Mouse (Mus musculus) 3134 (cell line): ENCODE data around the gene Hc.
A peak's percentile ranks its signal among the peaks of the same experiment; 100 is the strongest.

Experiments
- DNase-seq: peaks from one replicate; pipeline ENCODE4 v3.0.0-alpha.2; 2011; ENCODE audit warnings: low spot score; ENCODE audit not compliant: insufficient read length; ENCODE audit errors: extremely low read depth

Gene Hc

DNA sequence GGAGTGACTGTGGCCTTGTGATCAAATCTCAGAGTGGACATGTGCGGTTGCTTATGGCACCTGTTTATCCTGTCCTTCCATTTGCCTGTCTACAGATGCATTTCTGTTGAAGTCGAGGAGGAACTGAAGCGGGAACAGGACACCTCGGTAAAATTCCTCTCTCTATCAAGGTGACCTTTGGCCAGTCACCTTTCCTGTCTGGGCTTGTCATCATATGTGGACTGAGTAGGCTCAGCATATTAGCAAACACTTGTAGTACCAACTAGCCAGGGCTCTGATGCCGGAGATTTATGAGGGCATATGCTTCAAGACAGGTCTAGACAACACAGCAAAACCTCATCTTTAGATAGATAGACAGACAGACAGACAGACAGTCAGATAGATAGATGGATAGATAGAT, 982 bp downstream of the Hc start:
- no peak for DNase-seq

DNA sequence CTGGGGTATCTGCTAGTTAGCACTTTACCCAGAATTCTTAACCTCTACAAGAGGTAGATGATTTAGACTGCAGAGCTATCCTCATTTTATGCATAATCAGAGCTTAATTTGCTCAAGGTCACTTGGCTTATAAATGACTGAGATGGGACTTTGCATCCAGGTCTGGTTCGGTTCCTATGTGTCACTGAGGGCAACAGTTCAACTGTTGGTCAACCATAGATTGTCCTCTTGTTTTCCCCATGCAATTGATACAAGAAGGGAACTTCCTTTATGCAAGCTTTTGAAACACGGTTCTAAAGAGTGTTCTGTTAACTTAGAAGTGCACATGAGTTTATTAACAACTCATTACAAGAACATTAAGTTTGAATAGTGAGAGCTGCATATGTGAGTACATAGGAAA, 2.9 kb downstream of the Hc start:
- DNase-seq: no peak

- DNase-seq: no peak
Observed at GRCm38 (mm10) chr2:35057243-35057642, 4.0 kb downstream of the Hc start.

- no peak for DNase-seq
Observed at GRCm38 (mm10) chr2:35048851-35049250, 12.4 kb downstream of the Hc start.

GRCm38 (mm10) chr2:35044956-35045355, 16.3 kb downstream of the Hc start:
- no peak for DNase-seq

DNA sequence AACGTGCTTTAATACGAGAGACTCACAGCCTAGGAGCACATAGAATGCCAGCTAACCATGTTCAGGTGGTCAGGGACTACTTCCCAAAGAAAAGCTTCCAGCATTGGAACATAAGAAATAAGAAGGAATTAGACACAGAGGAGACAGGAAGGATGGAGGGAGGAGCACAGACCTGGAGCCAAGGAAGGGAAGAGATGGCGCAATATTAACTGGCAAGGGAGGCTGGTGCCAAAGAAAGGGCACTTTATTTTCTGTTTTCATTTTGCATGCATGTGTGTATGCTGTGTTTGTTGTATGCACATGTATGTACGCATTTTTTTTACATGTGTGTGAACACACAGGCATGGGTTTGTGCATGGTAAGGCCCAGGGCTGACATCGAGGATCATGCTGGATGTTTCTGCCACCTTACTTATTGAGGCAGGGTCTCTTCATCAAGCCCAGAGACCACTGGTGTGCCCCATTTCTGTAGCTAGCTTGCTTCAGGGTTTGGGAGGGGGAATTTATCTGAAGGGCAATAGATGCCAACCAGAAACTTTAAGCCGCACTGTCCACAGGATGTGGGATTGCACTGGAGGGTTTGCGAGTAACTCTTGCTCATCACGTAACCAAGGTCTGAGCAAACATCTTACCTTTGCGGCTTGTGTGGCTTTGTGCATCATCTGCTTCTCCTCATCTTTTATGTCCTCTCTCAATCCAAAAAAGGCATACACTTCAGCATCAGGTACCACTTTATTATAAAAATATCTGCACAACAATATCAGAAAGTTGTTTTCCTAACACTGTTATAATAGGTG, 22.5 kb downstream of the Hc start:
- DNase-seq: no peak

- DNase-seq: peak; percentile 19
Observed at GRCm38 (mm10) chr2:35024646-35025154, 36.5 kb downstream of the Hc start.

DNA sequence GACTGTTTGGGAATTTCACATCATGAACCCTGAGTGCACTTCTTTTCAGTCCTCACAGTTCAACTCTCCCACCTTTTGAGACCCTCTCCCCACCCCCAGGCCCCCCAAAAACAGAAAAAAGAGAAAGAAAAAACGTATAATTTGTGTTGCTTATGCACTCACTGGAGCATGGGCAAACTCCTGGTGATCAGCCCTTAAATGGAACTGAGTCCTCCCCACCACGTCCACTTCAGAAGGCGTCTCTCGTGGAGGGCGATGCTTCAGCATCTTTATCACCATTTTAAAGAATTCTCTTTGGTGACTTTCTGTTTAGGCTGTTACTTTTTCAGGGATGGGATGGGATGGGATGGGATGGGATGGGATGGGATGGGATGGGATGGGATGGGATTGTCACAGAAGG, 39.4 kb downstream of the Hc start:
- no peak for DNase-seq

DNA sequence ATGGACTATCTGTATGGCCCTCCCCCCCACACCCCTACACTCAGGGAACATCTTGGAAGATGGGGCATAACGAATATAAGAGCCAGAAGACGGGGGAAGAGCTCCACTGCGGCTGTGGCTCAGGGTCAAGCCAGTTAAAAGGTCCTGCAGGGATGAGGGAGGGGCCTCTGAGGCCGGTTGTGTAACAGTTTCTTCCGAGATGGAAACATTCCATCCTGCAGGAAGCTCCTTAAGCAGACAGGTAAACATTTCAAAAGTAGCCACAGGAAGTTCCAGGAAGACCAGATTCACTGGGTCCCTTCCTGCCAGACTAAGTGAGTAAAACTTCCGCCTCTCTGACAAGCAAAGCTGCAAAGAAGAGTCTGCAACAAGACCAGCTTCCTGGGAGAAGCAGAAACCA, 45.4 kb downstream of the Hc start:
- no peak for DNase-seq

- DNase-seq: no peak
Observed at GRCm38 (mm10) chr2:35011649-35012048, 49.6 kb downstream of the Hc start.

GRCm38 (mm10) chr2:34998956-34999355, 62.3 kb downstream of the Hc start:
- no peak for DNase-seq

DNA sequence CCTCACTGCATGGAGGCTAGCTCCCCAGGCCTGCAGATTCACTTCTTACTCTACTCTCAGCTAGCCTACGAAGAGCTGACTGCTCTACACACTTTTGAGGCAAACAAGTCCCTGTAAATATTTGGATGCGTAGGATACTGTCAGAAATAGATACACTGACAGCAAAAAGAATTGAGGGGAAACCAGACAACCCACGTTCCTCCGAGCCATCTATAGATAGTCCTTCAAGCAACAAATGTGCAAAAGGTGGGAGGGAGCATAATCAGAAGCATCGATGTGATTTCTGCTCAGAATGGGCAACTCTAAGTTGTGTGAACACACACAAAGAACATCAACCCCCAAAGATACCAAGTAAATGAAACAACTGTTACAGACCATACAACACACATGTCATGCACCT, 64.7 kb downstream of the Hc start:
- DNase-seq: no peak

GRCm38 (mm10) chr2:34993696-34994356, 67.4 kb downstream of the Hc start:
- DNase-seq: no peak

DNA sequence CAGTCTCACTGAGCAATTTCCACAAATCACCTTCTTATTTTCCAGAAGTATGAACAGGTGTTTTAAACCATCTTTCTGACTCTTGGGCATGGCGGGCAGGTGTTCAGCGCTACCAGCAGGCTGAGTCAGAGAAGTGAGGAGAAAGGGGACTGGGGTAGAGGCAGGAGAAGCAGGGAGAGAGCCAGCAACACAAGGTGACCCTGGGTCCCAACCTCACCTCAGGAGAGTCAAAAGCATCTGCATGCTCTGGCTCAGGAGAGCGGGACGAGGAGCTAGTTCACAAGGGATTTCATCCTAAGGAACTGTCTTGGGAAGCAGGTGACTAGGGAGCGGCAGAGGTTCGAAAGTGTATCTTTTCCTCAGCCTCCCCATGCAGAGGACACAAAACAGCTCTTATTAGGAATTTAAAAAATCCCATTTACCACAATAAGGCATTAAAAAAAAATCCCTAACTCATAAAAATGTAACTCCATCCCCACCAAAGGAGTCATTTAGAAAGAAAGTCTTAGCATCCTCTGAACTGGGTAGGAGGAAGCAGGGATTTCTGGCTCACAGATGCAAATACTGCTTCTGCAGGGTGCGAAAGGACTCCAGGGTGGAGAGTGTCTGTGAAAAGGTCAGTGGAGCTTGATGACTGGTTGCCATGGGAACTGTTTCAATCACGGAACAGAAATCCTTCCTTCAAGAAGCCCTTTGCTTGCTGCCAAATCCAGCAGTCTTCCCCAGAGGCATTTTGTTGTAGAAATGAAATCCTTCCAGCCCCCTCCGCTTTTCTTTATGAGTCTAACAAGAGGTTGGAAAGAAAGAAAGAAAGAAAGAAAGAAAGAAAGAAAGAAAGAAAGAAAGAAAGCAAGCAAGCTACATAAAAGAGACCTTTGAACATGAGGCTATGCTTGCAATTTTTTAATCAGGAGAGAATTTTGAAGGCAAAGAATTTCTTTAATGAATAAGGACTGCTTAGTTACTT, 68.2 kb downstream of the Hc start:
- DNase-seq: no peak

DNA sequence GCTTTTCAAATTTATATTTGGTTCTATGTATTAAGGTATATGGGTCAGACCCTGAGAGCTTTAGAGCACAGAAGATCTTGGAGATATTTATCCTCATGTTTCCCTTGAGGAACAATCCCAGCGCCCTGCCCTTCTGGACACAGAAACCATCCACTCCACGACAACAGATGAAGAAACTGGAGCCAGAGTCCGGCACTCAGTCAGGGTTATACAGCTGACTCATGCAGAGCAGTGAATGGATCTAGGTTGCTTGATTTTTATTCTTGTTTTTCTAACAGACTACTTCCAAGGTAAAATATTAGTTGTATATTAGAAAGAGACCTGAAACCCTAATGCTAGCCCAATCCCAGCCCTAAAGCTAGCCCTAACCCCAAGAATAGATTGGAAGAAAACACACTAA, 69.3 kb downstream of the Hc start:
- DNase-seq: no peak

DNA sequence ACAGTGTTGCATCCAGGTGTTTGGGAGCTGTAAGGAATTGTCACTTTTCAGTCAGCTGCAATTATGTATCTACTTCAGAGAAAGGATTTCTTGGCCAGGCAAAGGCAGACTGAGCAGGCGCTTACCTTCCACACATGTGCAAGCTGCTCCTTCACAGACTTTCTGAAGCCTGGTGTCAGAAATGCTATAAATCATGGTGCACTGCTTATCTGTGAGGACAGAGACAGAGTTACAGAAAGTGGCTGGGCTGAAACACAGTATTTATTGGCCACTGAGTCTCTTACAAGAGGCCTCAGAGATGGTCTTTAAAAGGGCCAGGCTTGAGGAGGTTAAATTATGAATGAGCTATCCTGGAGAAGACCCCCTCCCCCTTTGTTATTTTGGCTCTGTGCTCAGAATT, 71.5 kb downstream of the Hc start:
- DNase-seq: no peak

DNA sequence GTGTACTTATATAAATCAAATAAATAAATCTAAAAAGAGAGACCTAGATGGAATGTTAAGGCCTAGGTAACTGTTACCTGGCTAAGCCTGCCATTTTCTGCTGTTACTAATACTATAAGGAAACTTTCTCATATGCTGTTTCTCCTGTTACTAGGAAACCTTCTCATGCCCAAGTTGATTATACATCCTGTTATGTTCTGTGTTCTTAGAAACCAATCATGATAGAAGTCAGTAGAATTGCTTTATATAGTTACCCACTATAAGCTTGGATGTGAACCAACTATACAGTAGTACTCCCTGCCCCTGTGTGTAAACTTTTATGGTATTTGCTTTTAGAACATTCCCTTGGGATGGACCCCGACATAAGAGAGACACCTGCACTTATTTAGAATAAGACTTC, 73.6 kb downstream of the Hc start:
- no peak for DNase-seq

DNA sequence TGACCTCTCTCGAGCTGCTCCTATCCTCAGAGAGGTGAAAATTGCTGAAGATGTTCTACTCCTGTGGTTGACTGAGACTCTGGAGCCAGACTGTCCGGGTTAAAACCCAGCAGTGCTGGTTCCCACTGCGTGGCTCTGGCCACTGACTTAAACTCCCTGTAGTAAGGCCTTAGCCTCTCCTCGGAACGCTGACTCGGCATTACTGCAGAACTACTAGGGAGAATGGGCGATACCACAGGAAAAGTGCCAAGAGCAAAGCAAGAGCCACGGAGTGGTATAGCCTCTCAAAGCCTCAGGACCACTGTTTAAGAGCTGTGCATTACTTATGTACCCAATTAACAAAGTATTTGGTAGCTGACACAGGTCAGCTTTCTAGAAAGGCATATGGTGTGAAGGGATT, 76.4 kb downstream of the Hc start:
- DNase-seq: no peak

DNA sequence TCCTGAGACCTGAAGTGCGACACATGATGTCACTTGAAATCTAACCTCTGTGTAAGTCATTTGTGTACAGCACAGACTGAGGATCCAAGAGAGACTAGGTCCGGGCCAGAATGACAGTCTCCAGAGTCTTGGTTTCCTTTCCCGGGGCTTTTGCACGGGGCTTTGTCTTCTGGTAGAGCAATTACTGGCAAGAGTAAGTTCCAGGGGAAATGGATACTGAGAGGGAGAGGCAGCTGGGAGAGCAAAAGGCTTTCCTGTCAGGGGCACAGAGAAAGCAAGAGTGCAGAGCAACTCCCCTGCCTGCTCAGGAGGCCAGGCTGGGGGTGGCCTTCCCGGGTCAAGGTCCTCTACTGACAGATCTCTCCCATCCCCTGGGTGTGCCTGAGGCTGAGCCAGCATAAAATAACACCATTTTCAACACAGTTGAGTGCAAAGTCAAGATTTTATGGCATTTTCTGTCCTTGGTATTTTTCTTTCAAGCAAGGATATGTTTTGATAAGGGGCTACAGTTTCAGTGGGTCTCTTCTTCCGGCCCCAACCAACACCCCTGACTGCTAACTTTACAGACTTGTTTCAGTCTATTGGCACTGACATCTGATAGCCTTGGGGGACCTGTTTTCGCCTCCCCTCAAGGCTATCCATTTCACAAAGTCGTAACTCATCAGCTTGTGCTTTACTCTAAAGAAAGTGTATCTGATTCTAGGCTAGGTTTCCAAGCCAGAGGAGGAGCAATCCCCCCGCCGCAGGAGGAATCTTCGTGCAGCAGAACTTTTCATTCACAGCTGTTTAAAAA, 78.1 kb downstream of the Hc start:
- DNase-seq: no peak

DNA sequence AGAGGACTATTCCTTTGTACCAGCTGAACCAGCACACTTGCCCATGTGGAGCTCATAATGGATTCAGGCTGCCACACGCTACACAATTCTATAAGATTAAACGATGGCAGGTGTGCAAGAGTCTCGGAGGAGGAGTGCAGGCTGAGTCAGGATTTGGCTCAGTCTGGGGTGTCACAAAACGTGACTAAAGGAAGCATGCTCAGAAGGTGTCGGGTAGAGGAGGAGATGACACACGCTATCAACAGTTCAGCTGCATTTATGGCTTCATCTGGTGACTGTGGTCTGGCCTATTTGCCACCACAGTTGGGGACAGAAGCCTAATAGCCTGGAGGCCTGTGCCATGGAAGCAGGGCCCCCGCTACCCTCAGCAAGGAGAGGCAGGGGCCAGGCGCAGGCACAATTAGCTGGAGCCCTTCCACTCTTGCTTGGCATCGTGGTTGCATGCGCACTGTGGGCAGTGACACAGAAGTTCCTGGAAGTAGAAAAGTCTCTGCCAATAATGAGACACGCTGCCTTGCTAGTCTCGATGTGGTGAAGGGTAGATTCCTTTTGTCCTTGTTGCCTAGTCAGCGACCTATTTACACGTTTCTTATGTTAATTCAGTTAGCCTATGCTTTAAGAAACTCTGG, 79.0 kb downstream of the Hc start:
- DNase-seq: peak; percentile 16
